18 mouse cellular contexts compared by ENCODE assay signal in genomic region chr2:38653293-38653619, GRCm38 (mm10). TPM values are rescaled to one million over a fixed set of nuclear protein-coding genes. Genes with fewer than 3 reads are reported as not detected.
DNase-seq lines count a peak whose midpoint lies in the region; ATAC-seq and TF ChIP-seq lines count a peak whose summit lies in the region.
"Had no signal": no experiment of that assay in that cellular context is flagged by ENCODE, and none has a peak within 500 bp of the region (broad histone marks: within the 10 kb centered on the region; RNA-seq: fewer than 3 reads in every experiment).

No protein-coding gene starts in this region.

- no peaks in the 10 kb centered on the region for H3K9me3 ChIP-seq in forebrain, embryonic 11.5 days (ENCODE audit: control insufficient read depth, low read length)
- no peaks in the 10 kb centered on the region for H3K9me3 ChIP-seq in forebrain, embryonic 14.5 days (replicated peaks; ENCODE audit: control insufficient read depth, low read length)
- H3K9me3 ChIP-seq: forebrain, embryonic 10.5 days; forebrain, embryonic 15.5 days; heart, embryonic 12.5 days; heart, embryonic 15.5 days; hindbrain, embryonic 10.5 days had no signal

- no peaks in the 10 kb centered on the region for H3K79me3 ChIP-seq in C2C12 (ENCODE audit: low read depth)

- H3K4me3 ChIP-seq in forebrain, embryonic 11.5 days (ENCODE audit: low read depth, low read length): no peak overlapping the region
- H3K4me3 ChIP-seq in forebrain, embryonic 14.5 days (ENCODE audit: low read depth, low read length): no peak overlapping the region
- H3K4me3 ChIP-seq in C2C12 (ENCODE audit: insufficient read depth, poor library complexity, severe bottlenecking) (no peak overlapping the region), myocyte (no peak overlapping the region)
- H3K4me3 ChIP-seq: forebrain, embryonic 10.5 days; forebrain, embryonic 15.5 days; heart, embryonic 12.5 days; heart, embryonic 15.5 days; hindbrain, embryonic 10.5 days had no signal

- H3K4me1 ChIP-seq in forebrain, embryonic 11.5 days (replicated peaks; ENCODE audit: control insufficient read depth, insufficient read depth, low read length): no peaks in the 10 kb centered on the region
- H3K4me1 ChIP-seq in forebrain, embryonic 14.5 days (ENCODE audit: control insufficient read depth, insufficient read depth, low read length): no peaks in the 10 kb centered on the region

- H3K4me2 ChIP-seq in forebrain, embryonic 11.5 days (ENCODE audit: low read depth, low read length, severe bottlenecking): no peak overlapping the region
- H3K4me2 ChIP-seq in forebrain, embryonic 14.5 days (ENCODE audit: low read length): no peak overlapping the region
- peak overlapping the region; percentile 56 for H3K4me2 ChIP-seq in myocyte (ENCODE audit: low read depth)
- H3K4me2 ChIP-seq: forebrain, embryonic 15.5 days; heart, embryonic 12.5 days; heart, embryonic 15.5 days; hindbrain, embryonic 14.5 days had no signal

- no peaks in the 10 kb centered on the region for H3K27me3 ChIP-seq in forebrain, embryonic 11.5 days (ENCODE audit: control insufficient read depth, insufficient read depth, low read length)
- no peaks in the 10 kb centered on the region for H3K27me3 ChIP-seq in forebrain, embryonic 14.5 days (replicated peaks; ENCODE audit: control insufficient read depth, insufficient read depth, low read length)
- no peaks in the 10 kb centered on the region for H3K27me3 ChIP-seq in C2C12 (ENCODE audit: control insufficient read depth, insufficient read depth, insufficient read length)
- no peaks in the 10 kb centered on the region for H3K27me3 ChIP-seq in myocyte (ENCODE audit: control insufficient read depth, insufficient read depth, insufficient read length)
- H3K27me3 ChIP-seq: forebrain, embryonic 15.5 days; heart, embryonic 15.5 days had no signal

- H3ac ChIP-seq in C2C12 (ENCODE audit: control insufficient read depth, insufficient read length, low read depth) (no peak overlapping the region), myocyte (ENCODE audit: control insufficient read depth, insufficient read length) (no peak overlapping the region)

- DNase-seq in adrenal gland, adult 2 months: peak; percentile 76
- no peak for DNase-seq in adrenal gland, postnatal 25 days
- DNase-seq in forebrain, embryonic 11.5 days (ENCODE audit: low spot score): peak; percentile 33
- no peak for DNase-seq in forebrain, embryonic 14.5 days (ENCODE audit: low spot score)
- DNase-seq in kidney, adult 18-20 months: no peak
- DNase-seq in yolk sac, embryonic 10.5 days (ENCODE audit: low spot score): no peak
- DNase-seq: adrenal gland, adult 8-10 months; kidney, adult 11 months; kidney, adult 9 months had no signal

- H3K79me2 ChIP-seq in C2C12 (ENCODE audit: control insufficient read depth, insufficient read depth) (no peaks in the 10 kb centered on the region), myocyte (ENCODE audit: control insufficient read depth, insufficient read depth) (no peaks in the 10 kb centered on the region)

- H3K27ac ChIP-seq in forebrain, embryonic 11.5 days (ENCODE audit: low read depth, low read length): no peak overlapping the region
- no peak overlapping the region for H3K27ac ChIP-seq in forebrain, embryonic 14.5 days (ENCODE audit: low read depth, low read length)
- H3K27ac ChIP-seq: forebrain, embryonic 10.5 days; forebrain, embryonic 15.5 days; heart, embryonic 15.5 days; hindbrain, embryonic 10.5 days; hindbrain, embryonic 14.5 days had no signal

- H3K36me3 ChIP-seq in forebrain, embryonic 11.5 days (ENCODE audit: control insufficient read depth, insufficient read depth, low read length): no peaks in the 10 kb centered on the region
- H3K36me3 ChIP-seq in forebrain, embryonic 14.5 days (ENCODE audit: control insufficient read depth, insufficient read depth, low read length): no peaks in the 10 kb centered on the region
- H3K36me3 ChIP-seq in C2C12 (ENCODE audit: control insufficient read depth, insufficient read depth): no peaks in the 10 kb centered on the region
- H3K36me3 ChIP-seq in myocyte (ENCODE audit: control insufficient read depth, insufficient read depth): no peaks in the 10 kb centered on the region
- H3K36me3 ChIP-seq: forebrain, embryonic 10.5 days; forebrain, embryonic 15.5 days; G1E; heart, embryonic 12.5 days; heart, embryonic 15.5 days; hindbrain, embryonic 10.5 days had no signal

- no peak for ATAC-seq in forebrain, embryonic 11.5 days (replicated peaks; ENCODE audit: low FRiP score)
- no peak for ATAC-seq in forebrain, embryonic 14.5 days
- ATAC-seq: forebrain, embryonic 15.5 days had no signal

- no peak overlapping the region for H3K9ac ChIP-seq in forebrain, embryonic 11.5 days (ENCODE audit: low read length)
- no peak overlapping the region for H3K9ac ChIP-seq in forebrain, embryonic 14.5 days (ENCODE audit: low read length)
- H3K9ac ChIP-seq: forebrain, embryonic 15.5 days; heart, embryonic 12.5 days; heart, embryonic 15.5 days; hindbrain, embryonic 14.5 days had no signal

- no peak for TF ChIP-seq POLR2A in myocyte (IDR thresholded peaks at IDR 0.05; ENCODE audit: insufficient read length, low read depth)

- TF ChIP-seq CTCF in C2C12 (IDR thresholded peaks at IDR 0.05; ENCODE audit: control insufficient read depth, insufficient read depth, insufficient read length): no peak

- WGBS in forebrain, embryonic 11.5 days: 86% methylated on average over 5 of the region's 5 CpGs
- 92% methylated on average over 5 of the region's 5 CpGs for WGBS in forebrain, embryonic 14.5 days

TF ChIP-seq in C2C12, 6 proteins besides CTCF, POLR2A, EP300 and RAD21:
- TF ChIP-seq MAX (IDR thresholded peaks at IDR 0.05) (peak; percentile 12), MYOG (IDR thresholded peaks at IDR 0.05; ENCODE audit: control insufficient read depth, extremely low read depth, insufficient read length) (no peak)

TF ChIP-seq in myocyte, 11 proteins besides CTCF, POLR2A, EP300 and RAD21:
- TF ChIP-seq SRF (IDR thresholded peaks at IDR 0.05; ENCODE audit: control insufficient read depth, insufficient read length, low read depth) (no peak), MYOG (IDR thresholded peaks at IDR 0.05; ENCODE audit: control insufficient read depth in 1 of 3, insufficient read depth in 1 of 3, insufficient read length in 2 of 3, low read depth in 2 of 3) (no peak), E2F4 (IDR thresholded peaks at IDR 0.05; ENCODE audit: insufficient read depth) (no peak)

RNA-seq across cellular contexts. Expression of gene Psmb7, which starts 9.4 kb away (rescaled TPM):
- total RNA-seq in adrenal gland, adult 2 months (2021): 100 to 1,000 TPM; 278 to 283 TPM
- polyA plus RNA-seq in adrenal gland, adult 2 months (2012; rRNA removed): 25.0 and 29.1 TPM in 2 replicates
- 284 and 333 TPM in 2 replicates for total RNA-seq in adrenal gland, postnatal 25 days (2021)
- polyA plus RNA-seq in forebrain, embryonic 11.5 days (2014; fragmentation: Nextera tagmentation; extraction: Ambion mirVana): 333 and 341 TPM in 2 replicates
- polyA plus RNA-seq in forebrain, embryonic 14.5 days (2014; fragmentation: Nextera tagmentation; extraction: Ambion mirVana): 328 and 382 TPM in 2 replicates
- polyA plus RNA-seq in C2C12 (2012; fragmentation: generic; extraction: Trizol) (377 TPM), myocyte (2012; fragmentation: generic; extraction: Trizol) (411 TPM)

Comparison
In these comparisons a context has a peak if more than half of its experiments do, and no peak if none do; other contexts are left out.
1. DNase-seq: peak in adrenal gland, adult 2 months (single experiment) and forebrain, embryonic 11.5 days (single experiment); none in adrenal gland, postnatal 25 days (single experiment), forebrain, embryonic 14.5 days (single experiment), kidney, adult 18-20 months (single experiment) and yolk sac, embryonic 10.5 days (single experiment).
2. RNA of gene Psmb7, which starts 9.4 kb away (polyA plus RNA-seq): 411 TPM in myocyte (single experiment), 328 to 382 TPM in forebrain, embryonic 14.5 days, 377 TPM in C2C12 (single experiment) and 333 to 341 TPM in forebrain, embryonic 11.5 days; 25.0 to 29.1 TPM in adrenal gland, adult 2 months; every median in the first group is over 10 times any median in the second.